8 mouse cellular contexts compared by ENCODE assay signal in genomic region chr11:54060316-54060715, GRCm38 (mm10). TPM values are rescaled to one million over a fixed set of nuclear protein-coding genes. Genes with fewer than 3 reads are reported as not detected.
DNase-seq lines count a peak whose midpoint lies in the region; ATAC-seq lines count a peak whose summit lies in the region.

No protein-coding gene starts in this region.

- no peak overlapping the region for H3K4me3 ChIP-seq in heart, embryonic 16.5 days (ENCODE audit: low read length)
- H3K4me3 ChIP-seq in limb, embryonic 10.5 days: peak overlapping the region; percentile 21
- no peak overlapping the region for H3K4me3 ChIP-seq in stomach, embryonic 15.5 days (replicated peaks)
- no peak overlapping the region for H3K4me3 ChIP-seq in forebrain, embryonic 16.5 days (replicated peaks; ENCODE audit: low read length)

- no peaks in the 10 kb centered on the region for H3K36me3 ChIP-seq in heart, embryonic 16.5 days (ENCODE audit: control insufficient read depth, insufficient read depth)
- H3K36me3 ChIP-seq in limb, embryonic 10.5 days: peaks cover 76% of the 10 kb centered on the region
- H3K36me3 ChIP-seq in stomach, embryonic 15.5 days: no peaks in the 10 kb centered on the region
- H3K36me3 ChIP-seq in forebrain, embryonic 16.5 days (ENCODE audit: control insufficient read depth, insufficient read depth): no peaks in the 10 kb centered on the region

- H3K9ac ChIP-seq in heart, embryonic 16.5 days (ENCODE audit: low read length): no peak overlapping the region
- no peak overlapping the region for H3K9ac ChIP-seq in stomach, embryonic 15.5 days
- no peak overlapping the region for H3K9ac ChIP-seq in forebrain, embryonic 16.5 days (replicated peaks; ENCODE audit: low read depth, low read length)

- peak overlapping the region; percentile 15; the same call in 1 of the 2 replicates for H3K27ac ChIP-seq in heart, embryonic 16.5 days (ENCODE audit: low read length)
- peak overlapping the region; percentile 90 for H3K27ac ChIP-seq in limb, embryonic 10.5 days
- peak overlapping the region; percentile 54 for H3K27ac ChIP-seq in stomach, embryonic 15.5 days
- no peak overlapping the region for H3K27ac ChIP-seq in forebrain, embryonic 16.5 days (ENCODE audit: low read length)

- H3K27me3 ChIP-seq in heart, embryonic 16.5 days (ENCODE audit: control insufficient read depth, insufficient read depth, low read length): no peaks in the 10 kb centered on the region
- no peaks in the 10 kb centered on the region for H3K27me3 ChIP-seq in limb, embryonic 10.5 days (ENCODE audit: low read depth, poor library complexity, severe bottlenecking)
- H3K27me3 ChIP-seq in stomach, embryonic 15.5 days (replicated peaks): no peaks in the 10 kb centered on the region
- no peaks in the 10 kb centered on the region for H3K27me3 ChIP-seq in forebrain, embryonic 16.5 days (replicated peaks; ENCODE audit: control insufficient read depth, insufficient read depth, low read length)

- DNase-seq in urinary bladder, postnatal 14 days (ENCODE audit: low spot score): peak; percentile 74
- DNase-seq in urinary bladder, postnatal 10 days (ENCODE audit: low spot score): no peak
- peak; percentile 69 for DNase-seq in limb, embryonic 10.5 days (ENCODE audit: low spot score)
- DNase-seq in frontal cortex, postnatal 10 days (ENCODE audit: low spot score in 2 of 2): no peak
- DNase-seq in liver: no peak

- no peak for ATAC-seq in heart, embryonic 16.5 days (replicated peaks; ENCODE audit: extremely low read depth, insufficient read depth, low FRiP score)
- no peak for ATAC-seq in stomach, embryonic 15.5 days (ENCODE audit: insufficient read depth, low FRiP score, low read depth)
- ATAC-seq in forebrain, embryonic 16.5 days: no peak

- 56% methylated on average over 9 of the region's 9 CpGs for WGBS in heart, embryonic 16.5 days
- 5% methylated on average over 9 of the region's 9 CpGs for WGBS in limb, embryonic 10.5 days
- 21% methylated on average over 9 of the region's 9 CpGs for WGBS in stomach, embryonic 15.5 days
- 59% methylated on average over 9 of the region's 9 CpGs for WGBS in forebrain, embryonic 16.5 days

- H3K4me2 ChIP-seq in heart, embryonic 16.5 days (ENCODE audit: low read depth, low read length): no peak overlapping the region
- H3K4me2 ChIP-seq in stomach, embryonic 15.5 days: no peak overlapping the region
- H3K4me2 ChIP-seq in forebrain, embryonic 16.5 days (ENCODE audit: low read length): no peak overlapping the region

- no peaks in the 10 kb centered on the region for H3K9me3 ChIP-seq in heart, embryonic 16.5 days (replicated peaks; ENCODE audit: control insufficient read depth, low read length)
- no peaks in the 10 kb centered on the region for H3K9me3 ChIP-seq in limb, embryonic 10.5 days (replicated peaks)
- no peaks in the 10 kb centered on the region for H3K9me3 ChIP-seq in stomach, embryonic 15.5 days
- H3K9me3 ChIP-seq in forebrain, embryonic 16.5 days (ENCODE audit: control insufficient read depth, low read length): no peaks in the 10 kb centered on the region

- peaks cover 36% of the 10 kb centered on the region for H3K4me1 ChIP-seq in heart, embryonic 16.5 days (ENCODE audit: control insufficient read depth, insufficient read depth, low read length)
- H3K4me1 ChIP-seq in limb, embryonic 10.5 days: peaks cover 93% of the 10 kb centered on the region
- peaks cover 39% of the 10 kb centered on the region for H3K4me1 ChIP-seq in stomach, embryonic 15.5 days
- peaks cover 44% of the 10 kb centered on the region for H3K4me1 ChIP-seq in forebrain, embryonic 16.5 days (replicated peaks; ENCODE audit: control insufficient read depth, insufficient read depth, low read length)

RNA-seq across cellular contexts. Expression of gene Pdlim4, which starts 8.5 kb away (rescaled TPM):
- polyA plus RNA-seq in heart, embryonic 16.5 days (2015; fragmentation: Nextera tagmentation; extraction: Ambion mirVana): 16.0 and 26.4 TPM in 2 replicates
- 160 and 171 TPM in 2 replicates for polyA plus RNA-seq in limb, embryonic 10.5 days (2016; fragmentation: Nextera tagmentation; extraction: Ambion mirVana)
- polyA plus RNA-seq in stomach, embryonic 15.5 days (2015; fragmentation: Nextera tagmentation; extraction: Ambion mirVana): 49.9 and 52.0 TPM in 2 replicates
- 45.3 and 49.5 TPM in 2 replicates for polyA plus RNA-seq in forebrain, embryonic 16.5 days (2015; fragmentation: Nextera tagmentation; extraction: Ambion mirVana)

RNA-seq across cellular contexts. Expression of gene Slc22a4, which starts 32.4 kb away (rescaled TPM):
- 1.1 and 1.2 TPM in 2 replicates for polyA plus RNA-seq in heart, embryonic 16.5 days (2015; fragmentation: Nextera tagmentation; extraction: Ambion mirVana)
- 1.1 TPM in 2 replicates for polyA plus RNA-seq in limb, embryonic 10.5 days (2016; fragmentation: Nextera tagmentation; extraction: Ambion mirVana)
- polyA plus RNA-seq in stomach, embryonic 15.5 days (2015; fragmentation: Nextera tagmentation; extraction: Ambion mirVana): 2.0 and 3.0 TPM in 2 replicates
- 0.87 and 2.2 TPM in 2 replicates for polyA plus RNA-seq in forebrain, embryonic 16.5 days (2015; fragmentation: Nextera tagmentation; extraction: Ambion mirVana)

RNA-seq across cellular contexts. Expression of gene P4ha2, which starts 39.6 kb away (rescaled TPM):
- 53.3 and 61.1 TPM in 2 replicates for polyA plus RNA-seq in heart, embryonic 16.5 days (2015; fragmentation: Nextera tagmentation; extraction: Ambion mirVana)
- polyA plus RNA-seq in limb, embryonic 10.5 days (2016; fragmentation: Nextera tagmentation; extraction: Ambion mirVana): 35.6 and 38.7 TPM in 2 replicates
- polyA plus RNA-seq in stomach, embryonic 15.5 days (2015; fragmentation: Nextera tagmentation; extraction: Ambion mirVana): 54.8 and 59.5 TPM in 2 replicates
- 6.8 and 8.6 TPM in 2 replicates for polyA plus RNA-seq in forebrain, embryonic 16.5 days (2015; fragmentation: Nextera tagmentation; extraction: Ambion mirVana)

Comparison
In these comparisons a context has a peak if more than half of its experiments do, and no peak if none do; other contexts are left out.
1. DNase-seq: peak in urinary bladder, postnatal 14 days (single experiment) and limb, embryonic 10.5 days (single experiment); none in urinary bladder, postnatal 10 days (single experiment), frontal cortex, postnatal 10 days (0 of 2) and liver (single experiment).